Mouse (Mus musculus) megakaryocyte progenitor cell, adult 5-6 weeks (primary cell): Measurements from ENCODE around the gene Spin2f. TPM values are rescaled to one million over a fixed set of nuclear protein-coding genes. Genes with fewer than 3 reads are reported as not detected.
"Not testable (repeated sequence)": the region's sequence is repeated elsewhere in the genome, so short reads cannot be mapped to it uniquely, and the experiment has no call there.

Source experiments
- ATAC-seq: replicated peaks from 2 replicates; pipeline ENCODE4 v1.8.0; 2016; ENCODE audit warnings: mild to moderate bottlenecking, moderate TSS enrichment, inconsistent platforms; ENCODE audit not compliant: poor library complexity
- total RNA-seq, 2 experiments: library from RNA; stranded (forward) in 1 of 2; stranded (reverse) in 1 of 2; fragments of 157-497, 149-512 nt in 1 of 2; fragments of 200-1000 nt in 1 of 2; gene quantifications; 2 replicates each; pipeline versions ENCODE4 v1.2.3 to v1.2.4; 2015 to 2017

Spin2f gene
- not detected in 2 replicates for total RNA-seq (2015)
- total RNA-seq (2017) = not detected in 2 replicates

GRCm38 (mm10) chrX:31253594-31253993 is at the start of gene Spin2f:
Gene Spin2f, plus strand, starts transcription at chrX:31253894.
- not testable (repeated sequence) for ATAC-seq

DNA sequence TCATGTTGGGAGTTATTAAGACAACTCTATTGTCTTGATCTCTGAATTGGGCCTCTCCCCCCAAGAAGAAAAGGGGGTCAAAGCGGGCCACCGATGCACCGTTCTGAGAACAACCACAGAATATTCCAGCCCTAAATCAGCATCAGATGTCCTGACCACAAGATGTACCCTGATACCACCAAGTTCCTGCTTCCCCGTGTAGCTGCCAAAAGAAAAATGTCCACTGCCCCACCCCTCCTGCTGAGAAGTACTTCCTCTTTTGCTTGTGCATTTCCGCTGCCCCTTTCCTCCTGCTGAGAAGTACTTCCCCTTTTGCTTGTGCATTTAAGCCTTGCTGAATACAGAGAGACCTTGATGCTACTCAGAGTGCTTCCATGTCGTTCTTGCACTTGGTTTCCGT is 41.6 kb upstream of the Spin2f start:
- ATAC-seq = not testable (repeated sequence)

GRCm38 (mm10) chrX:31223536-31223935 is 30.2 kb upstream of the Spin2f start:
- ATAC-seq = not testable (repeated sequence)

GRCm38 (mm10) chrX:31235088-31235487 is 18.6 kb upstream of the Spin2f start:
- ATAC-seq = not testable (repeated sequence)

DNA sequence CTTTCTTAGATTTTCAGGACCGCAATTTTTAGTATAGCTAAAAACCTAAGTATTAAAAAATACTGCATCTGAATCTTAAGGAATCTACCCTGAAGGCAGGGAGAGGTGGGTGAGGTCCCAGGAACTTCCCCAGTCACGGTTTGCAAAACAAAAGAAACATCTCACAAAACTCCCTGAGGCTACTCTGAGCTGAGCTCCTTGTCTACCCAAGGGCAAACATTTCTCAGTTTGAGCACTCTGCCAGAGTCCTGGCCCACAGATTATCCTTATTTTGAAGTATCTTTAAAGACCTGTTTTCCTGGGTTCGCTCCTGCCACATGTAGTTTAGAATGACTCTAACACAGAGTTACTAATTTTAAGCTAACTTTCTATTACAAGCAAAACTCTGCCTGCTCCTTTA is 11.9 kb upstream of the Spin2f start:
- not testable (repeated sequence) for ATAC-seq

Other genes starting within 250 kb of the Spin2f start
- not detected in 2 replicates for gene Btbd35f29, start 136.2 kb upstream of the Spin2f start, total RNA-seq (2015)
- not detected in 2 replicates for gene Btbd35f29, start 136.2 kb upstream of the Spin2f start, total RNA-seq (2017)
- not detected in 2 replicates for gene Btbd35f26, start 82.6 kb downstream of the Spin2f start, total RNA-seq (2015)
- gene Btbd35f26, start 82.6 kb downstream of the Spin2f start, total RNA-seq (2017) = not detected in 2 replicates
- gene Btbd35f19, start 130.0 kb downstream of the Spin2f start, total RNA-seq (2015) = not detected in 2 replicates
- not detected in 2 replicates for gene Btbd35f19, start 130.0 kb downstream of the Spin2f start, total RNA-seq (2017)